Mouse (Mus musculus) layer of hippocampus, postnatal 36 days (tissue): ENCODE results near the gene Gpr146. TPM values are rescaled to one million over a fixed set of nuclear protein-coding genes. Genes with fewer than 3 reads are reported as not detected.

Experiments
- DNase-seq, 2 experiments: peaks; one replicate each; pipeline ENCODE4 v3.0.0; 2022
- total RNA-seq, 2 experiments: library from RNA; stranded (reverse); gene quantifications; 2 replicates each; pipeline ENCODE4 v1.2.3; 2021

Gpr146 gene
- total RNA-seq, 2 experiments from 2014 or later: 11.0 to 13.1 TPM

DNA sequence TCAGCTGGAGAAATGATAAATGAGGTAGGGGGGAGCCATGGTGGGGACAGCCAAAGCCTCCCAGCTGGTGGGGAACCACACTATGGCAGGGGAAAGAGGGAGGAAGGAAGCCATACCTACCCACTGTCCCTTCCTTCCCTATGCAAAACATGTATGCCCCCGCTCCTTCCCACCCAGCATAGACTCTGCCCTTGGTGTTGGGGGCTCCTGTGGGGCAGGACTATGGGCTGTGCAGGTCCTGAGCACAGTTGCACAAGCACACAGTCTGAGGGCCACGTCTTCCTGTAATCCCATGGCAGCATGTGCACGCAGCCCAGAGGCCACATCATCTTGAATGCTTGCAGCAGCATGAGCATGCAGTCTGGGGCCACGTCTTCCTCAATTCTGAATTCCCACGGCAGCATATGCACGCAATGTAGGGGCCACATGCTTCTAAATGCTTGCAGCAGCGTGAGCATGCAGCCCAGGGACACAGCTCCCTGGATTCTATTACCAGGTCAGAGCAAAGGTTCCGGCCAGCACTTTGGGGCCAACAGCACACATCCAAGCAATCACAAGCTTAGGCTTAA is 26.3 kb downstream of the Gpr146 start:
- DNase-seq: no peak

DNA sequence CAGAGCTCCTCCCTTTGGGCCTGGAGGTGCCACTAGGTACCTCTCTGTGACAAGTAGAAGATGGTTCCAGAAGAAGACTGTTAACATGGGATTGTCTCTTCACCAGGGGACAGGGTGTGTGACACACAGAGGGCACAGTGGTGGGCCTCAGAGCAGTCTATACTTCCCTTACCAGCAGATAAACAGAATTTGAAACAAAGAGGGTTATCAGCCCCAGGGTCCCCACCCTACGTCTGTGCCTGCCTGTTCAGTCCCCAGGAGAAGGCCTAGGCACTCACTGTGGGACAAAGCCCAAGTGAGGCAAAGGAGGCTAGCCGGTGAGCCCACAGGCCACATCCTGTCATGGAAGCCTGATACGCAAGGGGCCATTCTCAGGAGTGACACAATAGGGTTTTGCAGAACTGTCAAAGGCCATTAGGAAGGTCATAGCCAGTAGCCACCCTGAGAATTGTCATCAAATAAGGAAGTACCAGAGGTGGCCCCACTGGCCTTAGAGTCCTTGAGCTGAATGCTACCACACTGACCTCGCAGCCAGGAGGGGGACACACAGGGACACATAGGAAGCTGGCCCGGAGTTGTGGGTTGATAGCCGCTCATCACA is 27.4 kb downstream of the Gpr146 start, which contains the start of gene C130050O18Rik:
Gene C130050O18Rik (plus strand): TSS at position 480 of the 601 bp plus-strand sequence.
- DNase-seq: no peak

DNA sequence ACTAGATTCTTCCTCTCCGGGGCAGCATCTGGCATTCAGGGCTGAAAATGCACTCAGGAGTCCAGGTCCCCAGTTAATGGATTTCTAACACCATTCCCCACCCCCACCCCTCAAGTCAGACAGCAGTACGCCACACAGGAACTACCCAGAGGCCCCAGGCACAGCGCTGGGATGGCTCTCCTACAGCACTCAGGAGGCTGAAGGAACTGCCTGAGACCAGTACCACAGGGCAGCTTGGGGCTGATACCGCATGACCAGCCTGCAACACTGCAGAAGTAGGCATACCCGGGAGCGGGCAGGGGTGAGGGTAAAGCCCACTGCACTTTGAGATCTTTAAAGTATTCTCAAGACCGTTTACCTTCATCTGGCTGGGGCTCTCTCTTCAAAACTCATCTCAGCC is 28.0 kb downstream of the Gpr146 start:
- DNase-seq: no peak

DNA sequence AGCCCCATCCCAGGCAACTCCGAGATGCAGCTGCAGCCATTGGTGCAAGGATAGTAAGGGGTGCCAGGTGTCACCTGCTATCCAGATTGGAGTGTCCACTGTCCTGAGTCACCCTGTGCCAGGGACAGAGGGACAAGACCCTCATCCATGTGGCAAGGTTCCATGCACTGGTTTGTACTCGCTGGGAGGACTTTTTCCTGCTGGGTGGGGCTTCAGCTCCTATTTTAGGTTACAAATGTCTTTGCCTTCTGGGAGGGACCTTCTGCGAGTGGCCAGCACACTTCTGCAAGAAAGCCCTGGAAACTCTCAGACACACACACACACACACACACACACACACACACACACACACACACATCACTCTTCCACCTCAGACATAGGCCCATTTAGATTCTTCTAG is 28.5 kb downstream of the Gpr146 start:
- no peak for DNase-seq

DNA sequence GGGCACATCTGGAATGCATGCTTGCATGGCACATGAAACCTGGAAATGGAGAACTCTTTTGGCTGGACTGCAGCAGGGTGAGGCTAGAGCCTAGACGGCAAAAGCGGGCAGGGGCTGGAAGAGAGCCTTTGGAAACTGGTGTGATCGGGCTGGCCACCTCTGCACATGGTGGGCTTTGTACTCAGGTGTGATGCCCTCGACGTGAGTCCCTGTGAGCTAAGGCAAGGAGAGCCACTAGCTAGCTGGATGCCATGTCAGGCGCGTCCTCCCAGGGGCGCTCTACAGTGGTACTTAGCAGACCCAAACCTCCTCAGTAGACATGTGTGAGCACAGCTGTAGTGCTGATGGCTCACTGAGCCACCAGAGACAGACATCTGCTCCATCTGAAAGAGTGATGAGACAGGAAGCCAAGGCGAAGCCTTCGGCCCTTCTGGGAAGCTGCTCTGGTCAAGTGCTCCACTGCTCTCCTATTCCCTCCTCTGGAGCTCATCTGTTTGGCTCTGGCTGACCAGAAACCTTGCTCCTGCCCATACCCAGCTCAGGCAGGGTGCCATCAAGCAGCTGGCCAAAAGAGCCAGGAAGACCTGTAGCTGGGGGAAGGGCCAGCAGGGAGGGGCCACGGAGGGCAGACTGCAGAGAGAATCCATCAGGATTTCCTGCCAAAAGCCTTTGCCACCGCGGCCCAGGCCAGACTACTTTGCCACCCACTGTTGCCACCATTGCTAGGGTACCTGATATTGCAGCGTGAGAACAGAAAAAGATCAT is 29.8 kb downstream of the Gpr146 start:
- no peak for DNase-seq

DNA sequence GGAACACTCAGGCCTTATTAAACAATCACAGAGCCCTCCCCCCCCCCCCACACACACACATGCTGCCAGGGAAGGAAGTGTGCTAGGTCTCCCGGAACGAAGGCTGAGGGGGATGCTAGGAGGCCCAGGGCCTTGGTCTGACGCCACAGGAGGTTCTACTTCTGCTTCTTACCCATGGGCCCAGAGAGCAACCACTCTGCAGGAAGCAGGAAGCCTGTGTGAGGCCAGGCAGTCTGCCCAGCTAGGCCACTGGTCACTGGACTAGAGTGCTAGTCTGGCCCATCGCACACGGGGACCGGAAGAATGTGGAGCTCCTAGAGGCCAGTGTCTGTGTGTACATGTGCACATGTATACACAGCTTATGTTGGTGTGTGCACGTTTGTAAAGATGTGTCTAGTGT is 31.0 kb downstream of the Gpr146 start:
- no peak for DNase-seq

DNA sequence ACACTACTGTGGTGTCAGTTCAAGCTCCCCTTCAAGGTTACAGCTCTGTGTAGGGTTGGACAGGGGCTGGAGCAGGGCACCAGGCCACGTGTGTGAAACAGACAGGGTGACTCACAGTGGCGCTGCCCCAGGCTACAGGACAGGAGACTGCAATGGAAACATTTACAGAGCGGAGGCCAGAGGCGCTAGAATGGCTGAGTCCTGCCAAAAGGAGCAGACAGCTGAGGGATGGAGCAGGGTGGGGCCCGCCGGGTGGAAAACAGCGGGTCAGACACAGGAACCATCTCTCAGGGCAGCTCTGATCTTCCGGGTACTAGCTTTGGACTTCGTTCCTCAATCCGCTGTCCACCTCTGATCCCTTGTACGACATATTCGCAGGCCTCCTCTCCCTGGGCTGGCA is 31.9 kb downstream of the Gpr146 start:
- no peak for DNase-seq

DNA sequence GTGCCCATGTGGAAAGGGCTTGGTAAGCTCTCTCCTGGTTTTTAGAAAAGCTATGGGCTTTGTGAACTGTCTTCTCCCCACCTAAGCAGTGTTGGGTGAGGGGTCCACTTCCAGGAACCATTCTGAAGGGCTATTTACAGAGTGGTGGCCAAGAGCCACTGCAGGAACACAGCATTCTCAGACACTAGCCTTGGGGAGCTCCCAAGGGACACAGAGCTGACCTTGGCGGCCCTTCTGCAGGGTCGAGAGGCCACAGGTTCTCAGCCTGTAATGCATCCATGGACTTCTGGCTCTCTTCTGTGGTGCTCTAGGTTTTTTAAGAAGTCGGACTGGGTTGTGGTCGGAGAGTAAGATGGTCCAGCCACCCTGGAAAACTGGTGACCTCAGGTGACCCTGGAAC is 32.6 kb downstream of the Gpr146 start:
- DNase-seq: no peak

DNA sequence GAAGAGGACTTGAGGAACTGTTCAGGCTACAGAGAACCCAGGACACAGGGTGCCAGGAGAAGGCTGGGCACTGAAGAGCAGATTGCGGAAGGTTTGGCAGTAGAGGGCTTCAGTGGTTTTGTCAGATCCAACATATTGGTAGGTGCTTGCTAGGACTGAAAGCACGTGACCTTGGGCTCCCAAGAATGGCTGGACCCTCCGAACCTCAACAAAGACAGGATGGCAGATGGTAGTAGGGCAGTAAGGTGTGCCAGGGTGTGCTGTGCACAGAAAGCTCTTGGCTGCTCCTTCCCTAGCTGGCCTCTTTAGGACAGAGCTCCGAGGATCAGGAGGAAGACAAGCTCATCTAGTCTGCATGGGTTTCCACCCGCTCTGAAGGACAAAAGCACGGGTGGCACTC is 33.6 kb downstream of the Gpr146 start:
- DNase-seq: no peak

DNA sequence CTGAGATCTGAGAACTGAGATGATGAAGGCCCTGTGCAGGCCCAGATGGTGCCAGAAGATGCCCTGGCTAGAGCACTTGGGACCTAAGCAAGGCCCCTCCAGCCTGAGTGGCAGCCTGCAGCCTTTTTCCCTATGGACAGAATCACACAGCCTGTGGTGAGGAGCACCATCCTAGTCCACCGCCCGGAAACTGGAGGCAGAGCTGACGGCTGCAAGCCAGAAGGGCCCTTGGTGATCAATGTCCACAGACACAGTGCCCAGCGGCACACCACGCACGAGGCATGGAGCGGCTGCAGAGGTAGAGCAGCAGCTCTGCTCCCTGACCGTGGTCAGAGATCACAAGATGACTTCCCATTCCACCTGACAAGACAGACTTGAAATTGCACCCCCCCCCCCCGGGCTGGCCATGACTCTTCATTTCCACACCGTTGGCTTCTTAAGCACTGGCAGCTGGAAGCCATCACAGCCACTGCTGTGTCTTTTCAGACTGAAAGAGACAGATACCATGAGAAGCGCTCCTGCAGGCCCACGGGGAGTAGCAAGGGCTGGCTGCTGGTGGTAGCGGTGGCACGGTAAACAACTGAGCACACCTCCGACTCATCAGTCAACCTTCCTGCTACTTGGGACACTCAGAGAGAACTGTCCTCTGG is 34.3 kb downstream of the Gpr146 start:
- DNase-seq: no peak

DNA sequence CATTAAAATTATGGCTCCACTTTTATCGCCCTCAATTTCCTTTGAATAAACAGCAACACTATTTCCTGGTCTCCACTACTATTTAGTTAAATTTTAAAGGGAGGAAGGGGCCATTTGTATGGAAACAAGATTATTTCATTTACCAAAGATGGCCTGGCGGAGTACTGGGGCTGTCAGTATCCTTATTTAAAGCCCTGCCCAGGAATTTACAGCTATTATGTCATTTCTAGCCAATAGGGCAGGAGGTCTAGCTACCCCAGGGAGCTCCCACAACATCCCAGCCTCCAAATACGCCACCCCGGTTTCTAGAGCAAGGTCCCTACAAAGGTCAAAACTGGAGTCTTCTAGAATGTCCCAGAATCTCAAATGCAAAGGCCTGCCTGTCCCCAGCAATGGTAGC is 36.0 kb downstream of the Gpr146 start:
- DNase-seq: no peak

DNA sequence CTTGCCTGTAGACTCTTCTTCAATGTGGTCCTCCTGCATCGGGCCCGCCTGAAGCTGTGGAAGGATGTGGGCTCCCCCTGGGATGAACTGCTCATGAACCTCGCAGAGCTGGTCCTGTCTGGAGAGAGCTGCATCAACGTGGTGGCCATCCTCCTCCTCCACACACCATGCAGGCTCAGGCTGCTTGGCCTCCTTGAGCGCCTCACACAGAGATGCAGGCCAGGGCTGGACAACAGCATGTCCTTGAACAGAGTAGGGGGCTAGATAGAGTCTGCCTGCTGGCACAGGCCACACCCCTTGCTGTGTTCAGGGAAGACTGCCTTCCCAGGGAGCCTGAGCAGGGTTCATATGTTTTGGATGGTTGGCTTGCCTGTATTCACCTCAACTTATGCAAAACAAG is 37.5 kb downstream of the Gpr146 start:
- DNase-seq: no peak

DNA sequence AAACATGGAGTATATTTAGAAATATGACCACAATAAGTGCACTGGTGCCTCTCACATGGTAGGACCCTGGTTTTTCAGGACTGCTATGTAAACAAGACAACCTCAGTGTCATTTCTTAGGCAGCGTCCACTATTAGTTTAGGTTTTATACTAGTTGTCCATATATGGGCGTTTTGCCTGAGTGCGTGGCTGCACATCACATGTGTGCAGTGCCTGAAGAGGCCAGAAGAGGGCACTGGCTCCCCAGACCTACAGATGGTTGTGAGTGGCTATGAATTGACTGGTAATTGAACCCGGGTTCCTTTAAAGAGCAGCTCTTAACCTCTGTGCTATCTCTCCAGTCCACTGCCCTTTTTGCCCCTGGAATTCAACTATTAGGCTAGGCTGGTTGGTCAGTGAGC is 39.4 kb downstream of the Gpr146 start:
- DNase-seq: no peak

DNA sequence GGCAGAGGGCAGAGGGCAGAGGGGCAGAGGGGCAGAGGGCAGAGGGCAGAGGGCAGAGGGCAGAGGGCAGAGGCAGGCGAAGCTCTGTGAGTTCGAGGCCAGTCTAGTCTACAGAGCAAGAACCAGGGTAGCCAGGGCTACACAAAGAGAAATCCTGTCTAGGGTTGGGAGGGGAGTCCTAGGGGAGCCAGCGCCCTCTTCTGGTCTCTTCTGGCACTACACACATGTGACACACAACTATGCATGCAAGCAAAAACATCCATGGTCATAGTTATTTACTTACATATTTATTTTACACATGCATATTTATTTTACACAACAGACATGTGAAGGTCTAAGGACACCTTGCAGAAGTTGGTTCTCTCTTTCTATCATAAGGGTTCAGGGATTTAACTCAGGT is 40.0 kb downstream of the Gpr146 start:
- DNase-seq: no peak

DNA sequence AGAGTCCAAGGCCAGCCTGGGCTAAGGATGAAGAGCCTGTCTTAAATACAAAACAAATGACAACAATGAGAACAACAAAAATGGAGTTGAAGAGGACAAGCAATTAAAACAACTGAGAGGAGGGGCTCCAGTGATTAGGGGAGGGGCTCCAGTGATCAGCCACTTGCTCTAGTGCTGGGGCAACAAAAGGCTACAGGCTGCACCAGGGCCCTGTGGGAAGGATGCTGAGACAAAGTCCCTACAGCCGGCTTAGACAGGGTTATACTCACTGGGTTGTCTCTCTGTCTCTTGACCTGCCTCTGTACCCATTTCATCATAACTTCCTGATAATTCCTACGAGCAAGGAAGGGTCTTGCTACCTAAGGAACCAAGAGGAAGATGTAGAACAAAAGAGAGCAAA is 40.6 kb downstream of the Gpr146 start:
- DNase-seq: no peak

DNA sequence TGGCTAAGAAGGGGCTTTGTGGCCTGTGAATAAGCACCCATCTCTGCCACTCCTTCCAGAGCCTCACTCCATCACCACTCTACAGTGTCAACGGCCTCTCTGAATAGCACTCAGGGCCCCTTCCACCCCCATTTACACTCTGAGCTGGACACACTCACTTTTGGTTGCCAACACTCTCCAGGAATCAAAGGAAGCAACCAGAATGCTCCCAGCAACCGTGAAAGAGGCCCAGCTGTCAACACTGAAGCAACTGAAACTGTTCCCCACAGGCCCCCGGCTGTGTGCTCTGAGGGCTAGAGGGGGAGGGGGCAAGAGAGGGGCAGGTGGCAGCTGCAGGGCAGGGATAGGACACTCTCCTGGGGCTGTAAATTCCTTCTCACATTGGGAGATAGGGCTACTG is 41.1 kb downstream of the Gpr146 start:
- DNase-seq: no peak

DNA sequence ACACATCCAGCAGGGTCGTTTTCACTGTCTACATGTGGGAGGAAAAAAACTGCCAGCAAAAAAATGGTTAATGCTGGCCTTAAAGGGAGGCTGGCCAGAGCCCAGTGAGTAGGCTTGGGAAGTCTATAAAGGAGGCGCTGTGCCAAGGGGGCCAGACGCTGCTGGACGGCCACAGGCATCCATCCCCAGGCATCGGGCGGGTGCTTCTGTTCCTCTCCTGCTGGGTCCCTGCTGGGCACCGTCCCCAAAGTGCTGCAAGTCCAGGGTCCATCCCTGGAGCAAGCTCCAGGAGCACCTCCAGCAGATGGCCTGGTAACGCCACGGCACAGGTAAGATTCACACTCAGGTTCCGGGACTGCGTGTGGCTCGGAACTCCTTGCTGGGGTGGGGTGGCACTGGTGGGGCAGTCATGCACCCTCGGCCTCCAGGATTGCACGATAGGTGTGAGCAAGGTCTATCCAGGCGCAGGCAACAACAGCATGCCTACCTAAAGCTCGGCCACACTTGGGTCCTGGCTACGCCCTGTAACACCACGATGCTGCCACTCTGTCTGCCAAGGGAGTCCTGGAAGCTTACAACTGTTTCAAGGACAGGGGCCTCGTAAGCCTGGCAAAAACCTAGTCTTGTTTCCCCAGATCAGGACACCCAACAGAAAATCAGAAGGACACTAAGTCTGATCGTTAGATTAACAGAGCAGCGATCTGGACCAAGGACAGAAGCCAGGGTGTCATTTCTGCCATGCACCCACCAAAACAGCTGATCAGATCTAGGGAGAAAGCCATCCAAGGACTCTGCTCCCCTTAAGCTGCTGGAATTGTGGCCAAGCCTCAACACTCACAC is 45.7 kb downstream of the Gpr146 start, which contains the start of gene Gper1:
Gene Gper1 (plus strand): TSS at position 126 of the 840 bp plus-strand sequence.
- no peak for DNase-seq

DNA sequence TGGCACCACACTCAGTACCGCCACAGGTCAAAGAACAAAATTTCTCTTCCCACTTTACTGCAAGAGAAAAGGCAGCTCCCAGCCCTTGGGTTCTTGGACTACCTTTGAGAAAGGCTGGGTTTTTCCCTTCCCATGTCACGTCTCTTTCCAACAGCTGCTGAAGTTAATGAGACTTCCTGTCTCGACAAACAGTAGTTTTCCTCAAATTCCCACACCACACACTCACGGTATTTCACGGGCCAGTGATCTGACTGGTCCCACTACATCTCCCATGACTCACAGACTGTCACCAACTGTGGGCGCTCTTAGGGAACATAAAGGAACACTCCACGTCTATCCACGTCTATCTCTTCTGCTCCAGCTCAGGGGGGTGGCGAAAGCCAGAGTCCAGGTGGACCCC is 47.7 kb downstream of the Gpr146 start:
- no peak for DNase-seq

DNA sequence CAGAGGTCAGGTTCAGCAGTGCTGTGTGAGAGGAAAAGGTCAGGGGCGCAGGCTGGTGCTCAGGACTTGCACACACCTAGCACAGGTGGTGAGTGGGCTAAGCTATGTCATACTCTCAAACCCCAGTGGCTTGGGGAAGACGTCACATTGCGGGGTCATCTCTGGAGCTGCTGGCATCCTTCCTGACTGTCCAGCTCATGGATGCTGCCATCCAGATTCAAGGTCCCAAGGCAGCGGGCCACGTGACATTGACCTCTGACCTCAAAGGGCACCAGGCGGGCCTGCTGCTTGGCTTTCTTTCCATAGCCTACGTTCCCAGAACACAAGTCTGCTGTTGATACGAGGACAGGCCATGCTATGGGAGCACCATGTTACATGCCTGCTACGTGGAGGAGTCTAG is 49.5 kb downstream of the Gpr146 start:
- no peak for DNase-seq

DNA sequence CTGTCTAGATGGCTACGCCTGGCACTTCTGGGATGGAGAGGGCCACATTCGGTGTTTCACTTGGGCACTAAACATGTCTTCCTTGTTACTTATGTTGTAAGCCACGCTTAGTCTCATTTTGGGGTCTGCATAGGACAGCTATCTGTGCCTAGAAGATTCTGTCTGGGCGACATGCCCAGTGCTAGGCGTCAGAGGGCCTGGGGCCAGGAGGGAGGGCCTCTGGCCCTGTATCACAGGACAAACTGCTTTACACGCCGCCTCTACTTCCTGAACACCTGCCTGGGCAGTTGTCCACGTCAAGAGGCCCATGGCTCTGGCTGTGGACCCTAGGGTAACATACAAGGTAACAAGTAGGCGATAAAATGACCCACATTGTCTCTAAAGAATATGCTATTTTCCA is 50.5 kb downstream of the Gpr146 start:
- DNase-seq: no peak

DNA sequence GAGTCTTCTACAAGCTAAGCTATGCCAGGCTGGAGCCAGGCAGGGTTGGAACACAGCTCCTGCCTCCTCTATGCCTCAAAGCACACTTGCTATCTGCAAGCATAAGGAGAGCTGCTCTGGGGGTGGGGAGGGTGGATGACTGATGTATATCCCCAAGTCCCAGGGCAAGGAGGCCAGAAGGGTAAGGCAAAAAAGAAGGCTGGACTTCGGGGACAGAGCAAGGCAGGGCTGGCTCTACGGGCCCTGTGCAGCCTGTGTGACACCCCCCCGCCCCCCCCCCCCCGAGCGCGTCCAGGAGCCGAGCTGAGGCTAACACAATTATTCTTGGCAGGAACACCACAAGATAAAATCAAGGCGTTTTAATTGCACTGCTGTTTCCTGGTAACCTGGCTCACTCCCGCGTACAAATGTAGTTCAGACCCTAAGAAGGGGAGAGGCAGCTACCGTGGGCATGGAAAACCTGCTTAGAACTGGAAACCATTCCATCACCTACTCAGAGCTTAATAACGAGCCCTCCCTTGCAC is 52.4 kb downstream of the Gpr146 start:
- DNase-seq: no peak

DNA sequence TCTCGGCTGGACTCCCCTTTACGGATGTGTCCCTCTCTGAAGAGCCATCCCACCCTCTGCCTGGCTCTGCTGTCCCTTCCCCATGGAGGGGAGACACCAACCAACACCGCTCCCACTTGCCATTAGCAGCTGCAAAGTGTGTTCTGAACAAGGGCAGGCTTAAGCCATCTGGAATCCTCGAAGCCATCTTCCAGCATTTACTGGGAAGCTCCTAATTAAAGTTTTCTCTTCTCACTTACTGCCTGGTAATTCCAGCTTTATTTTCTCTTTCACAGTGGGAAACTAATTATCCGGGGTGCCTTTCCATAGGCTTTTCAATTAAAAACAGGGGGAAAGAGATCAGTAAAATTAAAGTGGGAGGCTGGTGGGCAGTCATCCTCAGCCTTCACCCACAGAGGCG is 54.8 kb downstream of the Gpr146 start:
- DNase-seq: no peak
